Mouse (Mus musculus): ENCODE data around the gene Gen1. TPM values are rescaled to one million over a fixed set of nuclear protein-coding genes. Genes with fewer than 3 reads are reported as not detected.
A peak's percentile ranks its signal among the peaks of the same experiment; 100 is the strongest.

Gen1 gene
- total RNA-seq, 2 experiments from 2014 or later = 2.2 to 3.2 TPM

- no peak overlapping the region for H3K4me3 ChIP-seq
- H3K27ac ChIP-seq = no peak overlapping the region
- intact Hi-C loops (cut with DNase I) = no loop called here
- no peak for TF ChIP-seq CTCF (IDR thresholded peaks at IDR 0.05)
- DNase-seq = no peak
Observed at GRCm38 (mm10) chr12:11217726-11218250, 47.8 kb downstream of the Gen1 start.

- no peak for TF ChIP-seq CTCF (IDR thresholded peaks at IDR 0.05)
- Histone ChIP-seq H3K27ac (no peak overlapping the region), H3K4me3 (no peak overlapping the region)
- no peak for DNase-seq
- intact Hi-C loops (cut with DNase I) = no loop called here
Observed at GRCm38 (mm10) chr12:11216454-11216853, 49.1 kb downstream of the Gen1 start.

- intact Hi-C loops (cut with DNase I) = no loop called here
- TF ChIP-seq CTCF (IDR thresholded peaks at IDR 0.05) = no peak
- Histone ChIP-seq H3K27ac (peak overlapping the region; percentile 68), H3K4me3 (no peak overlapping the region)
- DNase-seq = no peak
Observed at GRCm38 (mm10) chr12:11215555-11215954, 50.0 kb downstream of the Gen1 start.

- intact Hi-C loops (cut with DNase I) = no loop called here
- Histone ChIP-seq H3K4me3 (no peak overlapping the region), H3K27ac (peak overlapping the region; percentile 68)
- no peak for DNase-seq
- TF ChIP-seq CTCF (IDR thresholded peaks at IDR 0.05) = no peak
Observed at GRCm38 (mm10) chr12:11214776-11215175, 50.8 kb downstream of the Gen1 start.

GRCm38 (mm10) chr12:11212881-11213280 is 52.7 kb downstream of the Gen1 start:
- no peak for DNase-seq
- intact Hi-C loops (cut with DNase I) = no loop called here
- no peak overlapping the region for H3K4me3 ChIP-seq
- H3K27ac ChIP-seq = no peak overlapping the region
- no peak for TF ChIP-seq CTCF (IDR thresholded peaks at IDR 0.05)

GRCm38 (mm10) chr12:11210361-11210760 is 55.2 kb downstream of the Gen1 start:
- intact Hi-C loops (cut with DNase I) = no loop called here
- no peak for TF ChIP-seq CTCF (IDR thresholded peaks at IDR 0.05)
- Histone ChIP-seq H3K4me3 (no peak overlapping the region), H3K27ac (no peak overlapping the region)
- DNase-seq = no peak

- intact Hi-C loops (cut with DNase I) = no loop called here
- H3K27ac ChIP-seq = no peak overlapping the region
- TF ChIP-seq CTCF (IDR thresholded peaks at IDR 0.05) = no peak
- H3K4me3 ChIP-seq = no peak overlapping the region
- no peak for DNase-seq
Observed at GRCm38 (mm10) chr12:11209636-11210035, 56.0 kb downstream of the Gen1 start.

- DNase-seq = no peak
- no peak within 1 kb of the TSS for H3K4me3 ChIP-seq
- no peak for TF ChIP-seq CTCF (IDR thresholded peaks at IDR 0.05)
- no peak within 1 kb of the TSS for H3K27ac ChIP-seq
- intact Hi-C loops (cut with DNase I) = no loop called here
Observed at GRCm38 (mm10) chr12:11208872-11209271, 56.7 kb downstream of the Gen1 start, which contains the start of gene Msgn1. TSS of gene Msgn1 (minus strand) at chr12:11208972.

GRCm38 (mm10) chr12:11206321-11206720 is 59.3 kb downstream of the Gen1 start:
- Histone ChIP-seq H3K27ac (no peak overlapping the region), H3K4me3 (no peak overlapping the region)
- intact Hi-C loops (cut with DNase I) = no loop called here
- no peak for DNase-seq
- TF ChIP-seq CTCF (IDR thresholded peaks at IDR 0.05) = no peak

- Histone ChIP-seq H3K4me3 (peak overlapping the region; percentile 67), H3K27ac (peak overlapping the region; percentile 95)
- peak; percentile 91 for DNase-seq
- no peak for TF ChIP-seq CTCF (IDR thresholded peaks at IDR 0.05)
- intact Hi-C loops (cut with DNase I) = loop anchor here (2.0 kb wide), 1 partner anchor 63 kb away; no protein-coding TSS in a partner anchor
Observed at GRCm38 (mm10) chr12:11203694-11204665, 61.6 kb downstream of the Gen1 start.

GRCm38 (mm10) chr12:11202476-11202875 is 63.1 kb downstream of the Gen1 start:
- DNase-seq = peak; percentile 75

GRCm38 (mm10) chr12:11200711-11201110 is 64.9 kb downstream of the Gen1 start:
- H3K4me3 ChIP-seq = no peak overlapping the region
- no peak for DNase-seq
- no peak overlapping the region for H3K27ac ChIP-seq
- TF ChIP-seq CTCF (IDR thresholded peaks at IDR 0.05) = no peak
- intact Hi-C loops (cut with DNase I) = no loop called here

More at GRCm38 (mm10) chr12:11202476-11202875, 63.1 kb downstream of the Gen1 start:
- intact Hi-C loops (cut with DNase I) = loop anchor here (2.0 kb wide), 1 partner anchor 64 kb away; no protein-coding TSS in a partner anchor
- Histone ChIP-seq H3K4me3 (peak overlapping the region; percentile 67), H3K27ac (peak overlapping the region; percentile 95)
- no peak for TF ChIP-seq CTCF (IDR thresholded peaks at IDR 0.05)

- H3K27ac ChIP-seq = no peak overlapping the region
- DNase-seq = no peak
- intact Hi-C loops (cut with DNase I) = loop anchor here (5.0 kb wide), 1 partner anchor 139 kb away; no protein-coding TSS in a partner anchor
- no peak overlapping the region for H3K4me3 ChIP-seq
- TF ChIP-seq CTCF (IDR thresholded peaks at IDR 0.05) = no peak
Observed at GRCm38 (mm10) chr12:11198551-11198950, 67.0 kb downstream of the Gen1 start.

Measured in gastrocnemius, adult 2 months (tissue).